Mouse (Mus musculus): ENCODE data around the gene Gm49333. TPM values are rescaled to one million over a fixed set of nuclear protein-coding genes. Genes with fewer than 3 reads are reported as not detected.

The Gm49333 gene
- total RNA-seq, 2 experiments from 2014 or later: not detected

DNA sequence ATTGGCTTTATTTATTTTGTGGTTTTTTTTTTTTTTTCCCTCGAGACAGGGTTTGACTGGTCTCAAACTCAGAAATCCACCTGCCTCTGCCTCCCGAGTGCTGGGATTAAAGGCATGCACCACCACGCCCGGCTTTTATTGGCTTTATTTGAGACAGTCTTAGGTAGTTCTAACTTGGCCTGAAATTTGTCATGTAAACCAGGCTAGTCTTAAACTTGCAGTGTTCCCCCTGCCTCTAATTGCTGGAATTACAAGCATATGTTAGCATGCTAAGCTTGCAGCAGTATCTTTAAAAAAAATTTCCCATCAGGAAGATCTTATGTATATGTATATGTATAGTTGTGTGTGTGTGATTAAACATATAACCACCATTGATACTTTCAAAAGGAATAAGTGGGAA is 65.3 kb downstream of the Gm49333 start:
- ATAC-seq (ENCODE audit: poor library complexity, severe bottlenecking): no peak

DNA sequence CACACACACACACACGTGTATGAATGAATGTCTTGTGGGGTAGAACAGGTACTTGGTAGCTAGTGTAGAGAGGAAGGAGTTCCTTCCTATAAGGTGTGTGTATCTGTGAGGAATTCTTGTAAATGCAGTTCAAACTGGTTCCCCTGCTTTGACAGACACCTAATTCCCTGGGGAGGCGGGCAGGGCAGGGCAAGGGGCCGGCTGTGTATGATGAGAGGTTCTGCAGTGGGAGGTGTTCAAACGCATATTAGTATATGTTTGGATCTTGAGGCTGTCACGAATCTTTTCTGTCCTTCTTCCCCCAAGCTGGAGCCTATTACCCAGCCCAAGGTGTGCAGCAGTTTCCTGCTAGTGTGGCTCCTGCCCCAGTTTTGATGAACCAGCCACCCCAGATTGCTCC is 66.0 kb downstream of the Gm49333 start:
- no peak for ATAC-seq (ENCODE audit: poor library complexity, severe bottlenecking)

DNA sequence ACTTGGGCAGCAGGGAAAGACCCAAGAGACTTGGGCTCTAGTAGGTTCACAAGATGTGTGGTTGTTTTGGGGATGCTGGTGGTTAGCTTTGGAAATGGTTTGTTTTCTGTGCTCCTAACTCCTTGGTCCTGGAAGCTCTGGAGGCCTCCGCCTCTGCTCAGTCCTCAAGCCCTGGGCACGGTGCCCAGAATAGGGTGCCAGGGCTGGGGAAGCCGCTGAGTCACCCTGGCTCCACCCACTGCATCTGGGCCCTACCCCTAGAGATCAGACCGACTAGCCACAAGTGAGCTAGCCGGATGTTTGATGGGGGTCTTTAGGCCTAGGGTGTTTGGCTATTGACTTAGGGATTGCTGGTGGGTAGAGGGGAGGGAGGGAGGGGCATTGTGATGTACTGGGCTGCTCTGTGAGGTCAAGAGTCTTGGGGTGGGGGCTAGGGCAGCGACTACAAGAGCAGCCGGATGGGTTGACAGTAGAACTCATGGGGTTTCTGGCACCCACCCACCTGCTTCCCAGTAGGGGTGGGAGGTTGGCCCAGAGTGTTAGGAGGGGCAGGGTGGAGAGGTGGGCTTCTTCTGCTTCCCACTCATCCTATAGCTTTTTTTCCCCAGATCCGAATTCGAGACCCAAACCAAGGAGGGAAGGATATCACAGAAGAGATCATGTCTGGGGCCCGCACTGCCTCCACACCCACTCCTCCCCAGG is 66.7 kb downstream of the Gm49333 start:
- peak; percentile 81 for ATAC-seq (ENCODE audit: poor library complexity, severe bottlenecking)

DNA sequence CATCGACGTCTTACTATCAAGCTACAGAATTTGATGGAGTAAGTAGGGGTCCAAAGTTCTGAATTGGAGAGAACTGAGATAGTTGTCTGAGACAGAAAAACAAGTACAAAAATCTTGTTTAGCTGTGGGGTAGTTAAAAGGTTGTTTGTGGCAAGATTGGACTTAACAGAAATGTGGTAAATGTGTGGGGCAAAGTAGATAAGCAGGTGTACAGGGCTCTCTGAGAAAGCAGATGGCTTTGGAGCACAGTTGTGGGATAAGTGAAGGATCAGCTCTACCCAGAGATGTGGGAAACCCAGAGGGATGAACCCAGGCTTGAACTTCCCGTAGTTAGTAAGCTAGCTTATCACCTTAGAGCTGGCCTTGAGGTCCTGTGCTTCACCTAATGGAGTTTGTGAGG is 79.4 kb downstream of the Gm49333 start:
- ATAC-seq (ENCODE audit: poor library complexity, severe bottlenecking): no peak

DNA sequence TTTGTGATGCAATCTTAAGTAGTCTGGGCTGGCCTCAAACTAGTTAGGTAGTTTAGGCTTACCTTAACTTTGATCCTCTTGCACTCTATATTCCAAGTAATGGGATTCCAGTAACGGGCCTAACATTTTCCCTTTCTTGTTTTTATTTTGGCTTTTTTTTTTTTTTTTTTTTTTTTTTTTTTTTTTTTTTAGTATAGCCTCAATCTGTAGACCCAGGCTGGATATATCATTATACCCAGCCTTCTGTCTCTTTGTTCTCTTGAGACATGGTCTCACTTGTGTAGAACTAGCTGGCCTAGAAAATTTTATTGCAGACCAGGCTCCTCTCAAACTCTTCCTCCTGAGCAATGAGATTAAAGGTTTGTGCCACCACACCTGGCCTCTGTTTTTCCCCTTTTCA is 80.2 kb downstream of the Gm49333 start:
- ATAC-seq (ENCODE audit: poor library complexity, severe bottlenecking): no peak

DNA sequence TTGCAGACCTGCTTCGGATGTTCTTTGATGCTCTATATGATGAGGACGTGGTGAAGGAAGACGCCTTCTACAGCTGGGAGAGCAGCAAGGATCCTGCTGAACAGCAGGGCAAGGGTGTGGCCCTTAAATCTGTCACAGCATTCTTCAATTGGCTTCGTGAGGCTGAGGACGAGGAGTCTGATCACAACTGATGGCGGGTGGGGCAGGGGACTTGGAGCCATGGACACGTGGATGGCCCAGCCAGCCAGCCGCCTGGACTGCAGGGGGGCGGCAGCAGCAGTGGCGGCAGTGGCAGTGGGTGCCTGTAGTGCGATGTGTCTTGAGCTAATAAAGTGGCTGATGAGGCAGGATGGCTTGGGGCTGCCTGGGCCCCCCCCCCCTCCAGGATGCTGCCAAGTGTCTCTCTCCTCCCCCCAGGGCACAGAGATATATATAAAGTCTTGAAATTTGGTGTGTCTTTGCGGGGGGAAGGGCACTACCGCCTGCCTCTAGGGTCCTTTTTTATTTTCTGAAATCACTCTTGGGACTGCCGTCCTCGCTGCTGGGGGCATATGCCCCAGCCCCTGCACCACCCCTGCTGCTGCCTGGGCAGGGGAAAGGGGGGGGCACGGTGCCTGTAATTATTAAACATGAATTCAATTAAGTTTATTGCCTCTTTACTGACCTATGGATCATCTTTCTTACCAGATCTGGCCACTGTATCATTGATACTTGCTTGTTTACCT is 81.0 kb downstream of the Gm49333 start:
- ATAC-seq (ENCODE audit: poor library complexity, severe bottlenecking): no peak

DNA sequence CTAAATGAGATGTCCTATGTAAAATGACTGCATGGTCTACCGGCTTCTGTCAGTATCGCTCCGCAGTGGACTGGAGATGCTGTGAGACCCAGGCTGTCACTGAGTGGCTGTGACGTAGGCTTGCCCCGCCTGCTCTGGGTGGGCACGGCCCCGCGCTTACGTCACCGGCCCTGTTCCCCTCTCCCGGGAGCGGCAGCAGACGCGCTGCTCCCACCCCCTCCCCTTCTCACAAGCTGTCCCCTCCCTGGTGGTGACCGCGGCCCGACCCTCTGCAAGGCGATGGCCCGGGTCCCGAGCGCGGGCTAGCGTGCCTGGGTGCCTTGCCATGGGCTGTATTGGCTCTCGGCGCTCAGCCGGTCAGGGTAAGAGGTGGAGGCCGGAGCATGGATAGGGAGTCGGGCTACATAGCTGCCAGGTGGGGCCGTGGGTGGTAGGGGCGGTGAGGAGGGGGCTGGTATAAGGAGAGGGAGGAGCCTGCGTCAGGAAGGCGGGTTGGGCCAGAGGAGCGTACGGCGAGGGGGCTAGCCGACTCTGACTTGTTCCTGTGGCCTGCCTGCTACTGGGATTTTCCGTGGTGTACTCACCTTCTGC is 81.8 kb downstream of the Gm49333 start, which contains the start of gene Fam131a:
Gene Fam131a (plus strand): TSS at position 131 of the 591 bp plus-strand sequence.
- ATAC-seq (ENCODE audit: poor library complexity, severe bottlenecking): peak; percentile 83

DNA sequence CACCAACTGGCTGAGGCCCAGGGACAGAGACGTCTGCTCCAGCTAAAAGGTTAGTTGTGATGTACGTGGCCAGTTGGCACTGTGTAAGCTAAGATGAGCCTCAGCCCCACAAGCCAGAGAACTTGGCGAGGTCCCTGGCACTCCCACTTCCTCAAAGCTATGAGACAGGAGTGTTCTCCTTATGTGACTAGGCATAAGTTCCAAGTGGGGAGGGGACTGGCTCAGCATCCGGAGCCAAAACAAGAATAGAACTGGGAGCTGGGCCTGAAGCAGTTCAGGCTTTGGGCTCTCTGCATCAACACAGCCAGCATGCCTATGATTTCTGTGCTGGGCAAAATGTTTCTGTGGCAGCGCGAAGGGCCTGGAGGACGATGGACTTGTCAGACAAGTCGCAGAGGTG is 83.4 kb downstream of the Gm49333 start:
- ATAC-seq (ENCODE audit: poor library complexity, severe bottlenecking): peak; percentile 58

Other genes with a start within 250 kb of the Gm49333 start
- gene Abcc5, start 185.2 kb upstream of the Gm49333 start, total RNA-seq (2015): 22.8 and 27.4 TPM in 2 replicates
- gene Abcc5, start 185.2 kb upstream of the Gm49333 start, total RNA-seq (2017): 28.2 and 38.9 TPM in 2 replicates
- gene Eif2b5, start 112.8 kb upstream of the Gm49333 start, total RNA-seq (2015): 30.1 and 31.6 TPM in 2 replicates
- gene Eif2b5, start 112.8 kb upstream of the Gm49333 start, total RNA-seq (2017): 43.1 and 46.1 TPM in 2 replicates
- 21.9 and 22.4 TPM in 2 replicates for gene Dvl3, start 94.6 kb upstream of the Gm49333 start, total RNA-seq (2015)
- 2.6 and 4.2 TPM in 2 replicates for gene Dvl3, start 94.6 kb upstream of the Gm49333 start, total RNA-seq (2017)
- gene Ap2m1, start 76.1 kb upstream of the Gm49333 start, total RNA-seq (2015): 287 and 332 TPM in 2 replicates
- 207 and 242 TPM in 2 replicates for gene Ap2m1, start 76.1 kb upstream of the Gm49333 start, total RNA-seq (2017)
- gene Abcf3, start 63.0 kb upstream of the Gm49333 start, total RNA-seq (2015): 15.4 and 21.7 TPM in 2 replicates
- gene Abcf3, start 63.0 kb upstream of the Gm49333 start, total RNA-seq (2017): 27.5 and 32.1 TPM in 2 replicates
- gene Vwa5b2, start 22.1 kb upstream of the Gm49333 start, total RNA-seq (2015): not detected in 2 replicates
- not detected in 2 replicates for gene Vwa5b2, start 22.1 kb upstream of the Gm49333 start, total RNA-seq (2017)
- 12.1 and 12.2 TPM in 2 replicates for gene Eef1akmt4, start within 50 bp of the Gm49333 start, total RNA-seq (2015)
- 1.9 and 3.7 TPM in 2 replicates for gene Eef1akmt4, start within 50 bp of the Gm49333 start, total RNA-seq (2017)
- 15.3 and 21.9 TPM in 2 replicates for gene Alg3, start 125 bp downstream of the Gm49333 start, total RNA-seq (2015)
- 7.4 and 10.7 TPM in 2 replicates for gene Alg3, start 125 bp downstream of the Gm49333 start, total RNA-seq (2017)
- 0.29 and 0.32 TPM in 2 replicates for gene Camk2n2, start 9.7 kb downstream of the Gm49333 start, total RNA-seq (2015)
- gene Camk2n2, start 9.7 kb downstream of the Gm49333 start, total RNA-seq (2017): 0.95 TPM in 1 of 2 replicates, not detected in the other
- not detected in 2 replicates for gene Ece2, start 18.2 kb downstream of the Gm49333 start, total RNA-seq (2015)
- gene Ece2, start 18.2 kb downstream of the Gm49333 start, total RNA-seq (2017): not detected in 2 replicates
- gene Psmd2, start 40.0 kb downstream of the Gm49333 start, total RNA-seq (2015): 88.9 and 92.4 TPM in 2 replicates
- gene Psmd2, start 40.0 kb downstream of the Gm49333 start, total RNA-seq (2017): 134 and 172 TPM in 2 replicates
- 117 and 119 TPM in 2 replicates for gene Eif4g1, start 56.7 kb downstream of the Gm49333 start, total RNA-seq (2015)
- 159 and 160 TPM in 2 replicates for gene Eif4g1, start 56.7 kb downstream of the Gm49333 start, total RNA-seq (2017)
- 0.09 and 0.33 TPM in 2 replicates for gene Fam131a, start 81.6 kb downstream of the Gm49333 start, total RNA-seq (2015)
- gene Fam131a, start 81.6 kb downstream of the Gm49333 start, total RNA-seq (2017): 0.16 and 0.55 TPM in 2 replicates
- gene Polr2h, start 106.1 kb downstream of the Gm49333 start, total RNA-seq (2015): 34.7 and 36.7 TPM in 2 replicates
- 27.8 and 29.2 TPM in 2 replicates for gene Polr2h, start 106.1 kb downstream of the Gm49333 start, total RNA-seq (2017)
- gene Clcn2, start 106.1 kb downstream of the Gm49333 start, total RNA-seq (2015): 0.49 and 0.84 TPM in 2 replicates
- 1.3 and 1.4 TPM in 2 replicates for gene Clcn2, start 106.1 kb downstream of the Gm49333 start, total RNA-seq (2017)
- not detected in 2 replicates for gene Chrd, start 121.5 kb downstream of the Gm49333 start, total RNA-seq (2015)
- gene Chrd, start 121.5 kb downstream of the Gm49333 start, total RNA-seq (2017): not detected in 2 replicates
- gene Thpo, start 122.9 kb downstream of the Gm49333 start, total RNA-seq (2015): not detected in 2 replicates
- gene Thpo, start 122.9 kb downstream of the Gm49333 start, total RNA-seq (2017): not detected in 2 replicates